Mouse (Mus musculus) layer of hippocampus, adult 11-12 months (tissue): Measurements from ENCODE around the gene Add3.

Experiments used
- DNase-seq: peaks from one replicate; pipeline ENCODE4 v3.0.0; 2022; ENCODE audit warnings: low spot score

Add3 gene

DNA sequence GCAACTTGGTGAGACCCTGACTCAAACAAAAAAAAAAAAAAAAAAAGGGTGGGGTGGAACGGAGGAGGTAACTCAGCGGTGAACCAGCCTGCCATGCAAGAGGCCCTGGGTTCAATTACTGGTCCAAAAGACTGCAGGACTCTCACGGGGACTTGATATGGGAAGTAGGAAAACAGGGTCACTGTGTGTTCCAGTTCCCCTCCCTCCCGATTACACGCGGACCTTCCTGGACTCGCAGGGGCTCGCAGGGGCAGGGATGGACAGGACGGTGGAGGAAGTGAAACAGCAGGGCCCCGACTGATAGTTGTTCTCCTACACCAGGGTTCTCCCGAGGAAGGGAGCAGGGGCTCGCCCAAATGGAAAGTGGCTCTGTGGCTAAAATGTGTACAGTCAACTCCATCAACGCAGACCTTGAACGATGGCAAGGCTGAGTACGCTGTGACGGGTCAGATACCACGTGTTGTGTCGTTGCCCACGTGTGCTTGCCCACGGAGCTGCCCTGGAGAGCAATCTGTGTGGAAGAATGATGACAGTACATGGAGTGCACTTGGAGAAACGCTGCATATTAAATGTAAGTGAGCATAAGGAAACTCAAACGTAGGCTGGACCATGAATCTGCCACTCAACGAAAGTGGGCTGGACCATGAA, 133.7 kb downstream of the Add3 start:
- no peak for DNase-seq

DNA sequence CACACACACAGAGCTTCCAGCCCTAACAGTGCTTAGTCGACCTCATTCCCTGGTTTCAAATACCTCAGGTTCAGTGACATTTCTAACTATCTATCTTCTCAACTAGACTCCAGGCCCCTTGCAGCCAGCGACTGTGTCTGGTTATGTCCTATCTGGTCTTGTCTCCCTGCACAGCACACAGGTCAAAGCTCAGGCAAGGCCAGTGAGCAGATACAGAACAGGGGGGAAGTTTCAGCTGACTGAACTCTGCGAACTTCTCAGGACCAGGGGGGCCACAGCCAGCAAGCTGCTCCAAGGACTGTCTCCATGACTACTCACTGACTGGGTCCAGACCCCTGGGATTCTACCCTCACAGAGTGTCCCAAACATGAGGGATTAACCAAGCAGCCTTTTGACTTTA, 135.0 kb downstream of the Add3 start:
- DNase-seq = no peak

DNA sequence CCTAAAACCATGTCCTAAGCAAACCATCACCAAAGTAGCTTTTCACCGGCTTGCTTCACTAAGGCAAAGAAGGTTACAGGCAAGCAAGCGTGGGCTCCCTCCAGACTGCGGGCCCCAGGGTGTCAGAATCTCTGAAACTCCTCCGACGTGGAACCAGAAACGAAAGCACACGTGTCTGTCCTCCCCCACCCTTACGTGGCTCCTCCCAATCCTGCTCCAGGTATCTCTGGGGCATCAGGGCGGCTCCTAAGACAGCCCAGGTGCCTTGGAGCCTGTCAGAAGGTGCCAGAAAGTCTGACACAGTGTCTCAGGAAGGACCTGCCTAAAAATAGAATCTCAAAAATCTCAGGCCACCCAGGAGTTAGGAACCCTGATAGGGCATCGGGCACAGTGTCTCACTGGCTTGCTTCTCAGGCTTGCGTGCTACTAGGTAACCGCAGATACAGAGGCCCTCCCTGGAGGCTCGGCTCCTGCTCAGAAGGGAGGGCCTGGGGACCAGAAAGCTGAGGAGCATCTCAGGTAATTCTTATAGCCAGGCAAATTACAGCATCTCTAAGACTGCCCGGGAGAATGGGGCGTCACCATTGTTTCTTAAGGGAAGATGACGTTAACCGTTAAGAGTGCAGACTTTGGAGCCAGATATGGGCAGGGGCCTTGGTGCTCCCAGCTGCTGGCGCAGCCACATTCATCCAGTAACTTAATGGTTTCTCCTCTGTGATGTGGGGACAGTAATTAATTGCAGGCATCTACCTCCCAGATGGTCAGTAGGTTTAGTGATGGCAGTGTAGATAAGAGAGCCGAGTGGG, 136.9 kb downstream of the Add3 start:
- no peak for DNase-seq

DNA sequence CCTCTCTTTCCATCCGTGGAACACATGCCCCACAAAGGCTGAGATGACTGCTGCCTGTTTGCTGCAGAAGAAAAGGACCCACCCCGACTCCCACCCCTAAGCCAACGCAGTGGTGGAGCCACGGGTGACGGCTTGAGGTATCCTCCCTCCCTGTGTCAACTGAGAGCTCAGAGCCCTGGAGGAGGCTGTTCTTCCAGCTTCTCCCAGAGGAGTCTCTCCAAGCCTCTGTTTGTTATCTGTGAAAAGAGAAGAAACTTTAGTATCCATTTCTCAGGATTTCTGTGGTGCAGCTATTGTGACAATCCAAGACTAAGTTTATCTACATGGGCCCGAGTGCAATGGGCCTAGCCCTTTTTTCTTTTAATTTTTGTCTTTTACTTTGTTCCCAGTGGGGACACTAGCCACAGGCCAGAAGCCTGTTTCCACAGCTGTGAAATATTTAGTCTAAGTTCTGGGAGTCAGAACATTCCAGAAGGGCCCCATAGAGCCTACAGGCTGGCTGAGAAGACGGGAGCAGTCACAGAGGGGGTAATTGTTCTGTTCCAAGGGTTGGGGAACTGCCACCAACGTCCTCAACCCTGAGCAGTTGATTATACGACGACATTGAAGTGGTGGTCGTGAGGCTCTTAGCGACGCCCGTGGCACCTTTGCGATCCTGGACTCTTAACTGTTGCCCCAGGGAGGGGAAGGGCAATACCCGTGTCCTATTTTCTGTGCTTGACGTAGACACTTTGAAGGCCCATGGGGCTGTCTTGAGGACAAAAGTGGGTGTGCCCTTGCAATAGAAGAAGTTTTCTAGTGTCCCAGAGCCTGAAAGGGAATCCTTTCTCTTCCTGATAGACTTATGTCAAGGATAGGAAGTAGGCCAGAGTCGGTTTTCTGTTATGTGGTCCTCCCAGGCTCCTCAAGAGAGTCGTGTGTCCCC, 138.5 kb downstream of the Add3 start:
- no peak for DNase-seq

DNA sequence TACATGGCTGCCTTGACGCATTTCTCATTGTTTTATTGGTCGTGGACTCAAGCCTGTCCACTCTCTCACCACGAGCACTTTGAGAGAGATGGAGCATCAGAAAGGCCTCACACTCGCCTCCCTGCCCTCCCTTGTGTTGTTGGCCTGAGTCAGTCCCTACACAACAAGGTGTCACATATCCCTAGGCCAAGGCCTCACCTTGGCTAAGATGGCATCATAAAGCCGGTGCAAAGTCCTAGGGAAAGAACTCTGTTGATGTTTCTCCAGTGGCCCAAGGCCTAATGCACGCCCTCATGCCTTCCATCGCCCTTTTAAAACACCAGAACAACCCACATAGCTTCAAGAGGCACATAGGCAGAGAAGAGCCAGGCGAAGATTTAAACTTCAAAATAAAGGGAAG, 140.0 kb downstream of the Add3 start:
- DNase-seq = no peak

DNA sequence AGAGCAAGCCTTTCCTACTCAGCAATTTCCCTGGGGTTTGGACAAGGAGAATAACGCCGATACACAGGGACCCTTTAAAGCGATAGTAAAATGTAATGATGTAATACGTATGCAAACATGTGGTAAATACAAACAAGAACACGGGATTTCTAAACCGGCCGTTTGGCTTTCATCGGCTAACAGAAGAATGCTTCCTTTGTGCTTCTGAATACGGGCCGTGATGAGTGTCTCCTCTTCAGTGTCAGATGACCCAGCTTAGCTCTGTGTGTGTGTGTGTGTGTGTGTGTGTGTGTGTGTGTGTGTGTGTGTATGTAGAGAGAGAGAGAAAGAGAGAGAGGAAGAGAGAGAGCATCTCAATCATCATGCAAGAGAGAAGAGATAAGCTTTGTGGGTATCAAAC, 142.3 kb downstream of the Add3 start:
- peak; percentile 32 for DNase-seq

DNA sequence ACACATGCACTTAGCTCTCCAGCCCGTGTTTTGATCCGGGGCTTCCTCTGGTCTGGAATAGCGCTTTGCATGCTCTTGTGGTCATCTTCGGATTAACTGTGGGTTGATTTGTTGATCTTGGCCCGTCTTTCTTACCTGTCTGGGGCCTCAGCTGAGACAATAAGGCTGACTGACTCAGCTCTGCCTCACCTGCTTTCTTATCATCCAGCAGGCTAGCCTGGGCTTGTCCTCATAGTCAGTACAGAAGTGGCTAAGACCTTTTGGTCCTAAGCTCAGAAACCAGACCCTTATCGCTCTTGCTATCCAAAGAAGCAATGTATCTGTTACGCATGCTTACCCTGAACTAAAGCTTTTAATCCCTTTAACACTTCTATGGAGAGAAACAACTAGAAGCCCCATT, 143.5 kb downstream of the Add3 start:
- no peak for DNase-seq

DNA sequence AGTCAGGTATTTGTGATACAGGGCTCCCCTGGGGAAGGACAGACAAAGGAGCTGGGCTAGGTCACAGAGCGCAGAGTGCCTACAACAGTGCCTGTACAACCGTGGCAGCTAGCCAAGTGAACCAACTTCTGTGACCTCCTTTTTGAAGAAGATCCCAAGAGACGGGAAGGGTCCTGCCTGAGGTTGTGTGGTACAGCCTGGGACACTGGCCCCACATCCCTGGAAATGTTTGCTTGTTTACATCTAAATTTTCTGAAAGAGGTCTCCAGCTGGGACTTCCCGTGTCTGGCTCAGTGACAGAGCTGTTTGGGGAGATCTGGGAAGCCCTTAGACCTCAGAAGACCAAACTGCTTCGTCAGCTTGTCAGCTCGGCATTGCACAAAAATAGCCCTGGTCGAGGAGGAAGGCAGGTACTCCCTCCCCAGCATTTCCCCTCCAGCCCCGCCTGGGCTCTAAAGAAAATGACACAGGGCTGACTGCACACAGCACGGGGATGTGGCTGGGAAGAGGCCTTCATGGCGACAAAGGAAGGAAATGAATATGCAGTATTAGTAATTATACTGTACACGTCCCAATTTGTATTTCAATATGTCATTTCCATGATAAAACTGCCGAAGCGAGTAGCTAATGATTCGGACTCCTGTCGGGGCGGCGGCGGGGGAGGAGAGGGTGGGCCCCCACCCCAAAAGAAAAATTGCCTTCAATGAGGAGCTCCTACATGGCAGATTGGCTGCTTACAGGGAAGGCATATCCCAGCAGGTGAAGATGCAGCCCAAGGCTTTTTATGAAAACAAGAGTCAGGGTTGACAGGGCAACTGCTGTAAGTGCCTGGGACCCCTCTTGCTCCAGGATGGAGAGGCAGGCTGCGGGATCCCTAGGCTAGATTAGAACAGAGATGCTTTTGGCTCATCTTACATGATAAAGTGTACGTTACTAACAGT, 144.3 kb downstream of the Add3 start:
- no peak for DNase-seq

DNA sequence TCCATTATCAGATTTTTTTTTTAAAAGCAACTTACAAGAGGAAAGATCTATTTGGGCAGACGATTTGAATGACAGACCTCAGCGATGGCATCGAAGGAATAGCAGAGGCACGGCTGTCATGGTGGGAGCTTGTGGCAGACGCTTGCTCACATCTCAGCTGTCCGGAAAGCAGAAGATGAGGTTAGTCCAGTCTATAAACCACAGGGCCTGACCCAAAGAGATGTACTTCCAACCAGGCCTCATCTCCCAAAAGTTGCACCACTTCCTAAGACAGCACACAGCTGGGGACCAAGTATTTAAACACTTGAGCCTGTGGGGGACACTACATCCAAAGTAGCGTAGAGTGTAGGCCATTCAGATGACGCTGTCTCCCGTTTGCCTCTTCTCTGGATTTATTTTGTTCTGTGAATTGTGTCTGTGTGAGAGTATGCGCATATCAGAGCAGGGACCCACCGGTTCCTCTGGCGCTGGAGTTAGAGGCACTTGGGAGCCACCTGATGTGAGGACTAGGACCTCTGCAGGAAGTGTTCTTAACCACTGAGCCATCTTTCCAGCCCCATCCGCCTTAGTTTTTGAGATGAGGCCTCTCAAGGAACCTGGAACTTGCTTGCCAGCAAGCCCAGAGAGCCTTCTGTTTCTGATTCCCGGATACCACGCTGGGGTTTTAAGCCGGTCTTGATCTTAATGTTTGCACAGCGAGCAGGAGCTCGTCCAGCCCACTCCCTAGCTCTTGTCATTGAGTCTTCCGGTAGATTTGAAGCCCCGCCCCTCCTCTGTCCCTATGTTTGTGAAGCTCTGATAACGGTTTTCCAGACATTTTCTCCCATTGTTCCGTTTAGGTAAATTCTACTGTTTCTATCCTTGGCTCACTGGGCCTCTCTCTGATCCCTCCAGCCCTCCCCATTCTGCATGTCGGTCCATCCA, 156.3 kb downstream of the Add3 start:
- DNase-seq = no peak
